Mouse (Mus musculus): Measurements from ENCODE around the gene Slc31a1.

The Slc31a1 gene

DNA sequence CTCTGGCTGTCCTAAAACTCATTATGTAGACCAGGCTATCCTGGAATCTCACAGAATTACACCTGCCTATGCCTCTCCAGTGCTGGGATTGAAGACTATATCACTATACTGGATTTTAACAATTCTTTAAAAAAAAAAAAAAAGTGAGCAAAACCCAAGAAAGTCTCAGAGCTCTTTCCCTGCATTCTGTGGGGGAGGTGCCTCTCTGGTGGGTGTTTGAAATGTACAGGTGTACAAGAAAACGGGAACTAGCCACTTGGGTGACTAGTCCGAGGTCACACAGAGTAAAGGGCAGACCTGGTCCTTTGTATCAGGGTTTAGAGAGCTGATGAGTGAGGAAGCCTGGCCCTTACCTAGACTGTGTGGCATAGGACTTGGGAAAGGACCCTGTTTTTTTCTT is 1.9 kb downstream of the Slc31a1 start:
- DNase-seq (ENCODE audit: low read depth, low spot score): no peak

DNA sequence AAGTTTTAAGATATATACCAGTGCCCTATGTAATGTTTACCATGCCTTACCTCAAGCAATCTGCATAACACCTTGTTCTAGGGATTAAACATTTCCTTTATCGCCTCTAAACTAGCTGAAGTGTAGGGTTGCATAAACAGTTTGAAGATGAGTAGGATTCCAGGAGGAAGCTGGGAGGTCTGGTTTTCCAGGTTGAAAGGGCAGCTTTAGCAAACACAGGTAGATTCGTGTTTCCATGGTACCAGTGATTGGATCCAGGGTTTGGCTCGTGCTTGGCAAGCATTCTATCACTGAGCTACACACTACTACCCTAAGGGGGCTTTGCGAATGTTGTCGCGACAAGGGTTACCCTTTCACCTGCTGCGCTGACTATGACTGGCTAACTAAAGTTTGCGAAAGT is 3.8 kb downstream of the Slc31a1 start:
- DNase-seq (ENCODE audit: low read depth, low spot score): no peak

DNA sequence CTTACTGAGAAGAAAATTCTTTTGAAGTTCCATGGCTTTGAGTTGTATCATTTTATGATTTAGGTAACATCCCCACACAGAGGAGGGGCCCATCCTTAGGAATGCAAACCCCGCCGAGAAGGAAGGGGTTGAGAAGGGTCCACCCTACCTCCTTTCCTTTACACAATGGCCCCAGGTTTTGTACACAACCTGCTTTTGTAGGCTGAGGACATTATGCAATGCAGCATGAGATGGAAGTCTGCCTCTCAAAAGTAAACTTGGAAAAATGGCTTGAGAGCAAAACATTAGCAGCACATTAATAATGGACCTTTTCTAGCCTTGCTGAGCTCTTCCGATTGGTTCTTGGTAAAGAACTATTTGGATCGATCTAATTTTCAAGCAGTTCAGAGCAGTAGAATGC is 5.8 kb downstream of the Slc31a1 start:
- no peak for DNase-seq (ENCODE audit: low read depth, low spot score)

DNA sequence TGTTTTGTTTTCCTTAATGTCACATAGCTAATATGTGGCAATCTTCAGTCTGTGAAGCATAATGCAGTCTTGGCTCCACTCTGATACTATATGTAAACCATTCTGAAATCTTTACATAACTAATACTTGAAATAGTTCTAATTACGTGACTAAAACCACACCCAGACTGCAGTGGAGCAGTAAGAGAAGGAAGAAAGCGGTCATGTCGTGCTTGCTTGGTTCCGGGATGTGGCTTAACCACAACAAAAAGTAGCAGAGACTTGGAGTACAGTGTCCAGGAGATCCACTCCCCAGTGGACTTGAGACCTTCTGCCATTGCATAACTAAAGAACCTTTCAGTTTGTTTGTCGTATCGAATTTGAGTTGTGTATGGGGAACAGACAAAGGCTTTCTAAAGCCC is 7.1 kb downstream of the Slc31a1 start:
- no peak for DNase-seq (ENCODE audit: low read depth, low spot score)

DNA sequence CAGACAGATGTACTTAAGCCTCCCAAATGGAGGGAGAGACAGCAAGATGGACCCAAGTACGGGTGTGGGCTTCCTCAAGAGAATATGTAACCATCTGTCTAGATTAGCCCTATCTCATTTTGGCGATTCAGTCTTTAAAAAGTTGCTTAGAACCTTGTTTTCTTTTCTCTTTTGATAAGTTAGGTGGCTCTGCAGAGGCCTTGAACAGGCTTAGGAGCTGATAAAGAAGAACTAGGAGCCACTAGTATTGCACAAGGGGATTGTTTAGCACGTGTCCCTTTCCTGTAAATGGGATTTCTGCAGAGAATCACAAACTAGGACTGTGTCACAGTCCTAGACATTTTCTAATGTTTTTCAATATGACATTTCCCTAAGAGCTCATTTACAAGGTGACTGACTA is 8.6 kb downstream of the Slc31a1 start:
- no peak for DNase-seq (ENCODE audit: low read depth, low spot score)

DNA sequence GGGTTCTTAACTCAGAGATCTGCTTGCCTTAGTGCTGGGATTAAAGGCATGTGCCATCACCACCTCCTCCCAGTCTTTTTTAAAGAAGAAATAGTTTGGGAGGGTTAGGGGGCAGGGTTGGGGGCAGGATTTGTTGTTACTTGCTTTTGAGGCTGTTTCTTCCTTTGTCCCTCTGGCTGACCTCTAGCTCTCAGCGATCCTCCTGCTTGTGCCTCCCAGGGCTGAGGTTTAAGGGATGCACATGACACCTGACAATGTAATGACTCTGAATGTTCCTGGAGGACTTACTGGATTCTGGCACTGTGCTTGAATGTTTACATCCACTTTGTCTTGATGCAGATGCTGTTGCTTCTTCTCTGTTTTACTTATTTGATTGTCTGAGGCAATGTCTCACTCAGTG is 11.9 kb downstream of the Slc31a1 start:
- no peak for DNase-seq (ENCODE audit: low read depth, low spot score)

DNA sequence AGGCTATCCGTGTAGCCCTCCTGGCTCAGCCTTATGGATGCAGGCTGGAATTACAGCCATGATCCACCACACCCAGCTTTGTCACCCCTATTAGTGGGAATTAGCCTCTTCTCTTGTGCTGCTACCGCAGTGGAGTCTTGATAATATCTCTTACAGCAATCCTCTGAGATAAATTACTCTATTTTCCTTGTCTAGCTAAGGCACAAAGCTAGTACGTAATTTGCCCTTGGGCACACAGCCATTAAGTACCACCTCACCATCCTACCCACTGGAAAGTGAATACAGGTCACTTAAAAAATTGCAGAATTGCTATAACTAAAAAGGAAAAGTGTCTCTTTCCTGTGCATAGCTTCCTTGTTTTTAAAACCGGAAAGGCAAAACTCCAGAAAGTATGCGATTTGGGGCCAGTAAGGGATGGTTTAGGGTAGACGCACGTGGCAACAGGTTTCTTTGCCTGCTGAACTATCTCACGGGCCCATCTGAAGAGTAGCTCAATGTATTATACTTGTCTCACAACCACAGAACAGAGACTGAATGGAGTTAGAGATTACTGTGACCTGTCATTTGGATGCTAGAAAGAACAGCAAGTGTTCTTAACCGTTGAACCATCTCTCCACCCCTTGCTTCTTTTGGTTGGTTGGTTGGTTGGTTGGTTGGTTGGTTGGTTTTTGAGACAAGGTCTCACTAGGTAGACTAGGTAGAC is 12.4 kb downstream of the Slc31a1 start:
- DNase-seq (ENCODE audit: low read depth, low spot score): no peak

DNA sequence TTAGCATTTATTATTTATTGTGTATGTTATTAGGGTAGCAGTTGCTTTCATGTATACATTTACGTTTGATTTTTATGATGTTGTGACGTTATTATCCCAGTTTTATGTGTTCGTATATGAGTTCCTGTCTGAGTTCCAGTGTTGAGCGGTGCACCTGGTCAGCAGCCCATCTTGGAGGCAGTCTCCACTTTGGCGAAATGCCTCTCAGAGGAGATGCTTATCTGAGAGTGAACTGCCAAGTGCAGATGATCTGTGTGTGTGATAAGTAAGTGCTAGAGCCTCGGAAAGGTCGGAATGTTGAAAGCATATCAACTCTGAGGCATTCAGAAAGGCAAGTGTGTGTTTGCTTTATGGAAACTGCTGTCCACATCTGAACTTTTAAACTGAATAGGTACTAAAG is 13.1 kb downstream of the Slc31a1 start:
- no peak for DNase-seq (ENCODE audit: low read depth, low spot score)

DNA sequence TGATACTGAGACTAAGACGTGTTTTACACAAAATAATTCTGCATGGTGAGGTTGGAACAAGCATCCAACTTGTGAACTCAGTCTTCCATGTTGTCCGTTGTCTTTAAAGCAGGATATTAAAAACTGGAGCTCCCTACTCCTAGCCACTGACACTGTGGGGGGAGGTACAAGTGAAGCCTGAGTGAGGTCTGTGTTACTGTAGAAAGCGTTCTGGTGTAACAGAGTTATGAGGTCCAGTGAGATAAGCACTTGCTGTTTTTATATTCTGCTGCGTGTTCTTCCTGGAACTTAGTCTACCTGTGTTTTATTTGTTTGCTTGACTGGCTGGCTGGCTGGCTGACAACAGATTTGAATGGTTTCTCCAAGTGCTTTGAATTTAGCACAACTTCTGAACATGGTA is 13.8 kb downstream of the Slc31a1 start:
- no peak for DNase-seq (ENCODE audit: low read depth, low spot score)

DNA sequence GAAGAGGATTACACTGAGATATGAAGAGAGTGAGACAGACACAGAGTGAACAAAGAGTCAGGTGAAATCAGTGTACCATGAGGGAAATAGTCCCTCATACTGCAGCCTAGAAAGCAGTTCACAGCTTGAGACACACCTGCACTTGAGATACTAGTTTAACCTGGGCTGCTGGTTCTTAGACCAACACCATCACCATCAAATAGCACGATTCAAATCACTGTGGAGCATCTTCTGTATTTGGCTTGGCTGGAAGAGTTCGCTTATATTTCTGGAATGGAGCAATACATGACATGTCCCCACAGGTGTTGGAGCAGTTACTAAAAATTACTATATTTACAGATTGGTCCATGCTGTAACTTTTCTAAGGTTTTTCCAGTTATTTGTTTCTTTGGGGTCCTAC is 15.6 kb downstream of the Slc31a1 start:
- no peak for DNase-seq (ENCODE audit: low read depth, low spot score)

DNA sequence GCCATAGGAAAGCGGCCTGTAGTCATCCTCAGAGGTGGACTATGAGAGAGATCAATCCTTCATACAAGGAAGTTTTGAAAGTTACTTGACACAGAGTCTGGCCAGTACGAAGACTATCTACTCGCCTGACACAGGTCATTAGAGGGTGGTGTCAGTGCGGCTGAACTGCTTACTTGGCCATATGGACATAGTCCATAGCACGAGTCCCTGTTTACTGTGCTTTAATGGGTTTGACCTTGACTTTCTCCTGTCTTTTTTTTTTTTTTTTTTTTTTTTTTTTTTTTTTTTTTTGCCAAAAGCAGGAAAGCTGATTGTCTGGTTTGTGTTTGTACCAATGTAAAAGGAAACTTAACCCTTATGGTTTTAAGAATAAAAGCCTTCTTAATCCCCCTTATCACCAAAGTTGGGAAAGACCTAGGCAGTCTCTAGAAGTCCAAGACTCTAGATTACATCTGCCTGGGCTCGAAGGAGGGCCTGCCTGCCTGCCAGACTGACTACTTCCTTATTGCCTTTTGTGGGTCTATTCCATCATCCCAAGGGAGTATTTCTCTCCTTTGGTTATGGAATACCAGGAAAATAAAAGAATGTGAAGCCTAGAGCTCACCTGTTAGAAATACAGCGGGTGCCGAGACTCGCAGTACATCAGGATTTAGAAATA is 19.3 kb downstream of the Slc31a1 start:
- no peak for DNase-seq (ENCODE audit: low read depth, low spot score)

DNA sequence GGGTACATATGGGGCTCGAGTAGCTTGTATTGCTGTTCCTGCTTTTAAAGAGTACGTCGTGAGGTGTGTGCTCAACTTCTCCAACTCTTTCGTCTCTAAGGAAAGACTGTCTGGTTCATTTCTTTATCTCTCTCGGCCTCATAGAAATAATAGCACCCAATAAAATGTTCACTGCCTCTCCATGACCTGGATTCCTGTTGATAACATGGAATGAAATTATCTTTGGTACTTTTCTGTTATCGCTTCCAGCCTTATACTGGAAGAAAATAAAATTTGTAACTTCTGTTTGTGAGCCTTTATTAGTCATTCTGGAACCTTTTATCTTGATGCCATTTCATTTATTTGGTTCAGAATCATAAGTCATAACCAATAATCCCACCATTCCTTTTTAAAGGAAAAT is 22.7 kb downstream of the Slc31a1 start:
- DNase-seq (ENCODE audit: low read depth, low spot score): no peak

DNA sequence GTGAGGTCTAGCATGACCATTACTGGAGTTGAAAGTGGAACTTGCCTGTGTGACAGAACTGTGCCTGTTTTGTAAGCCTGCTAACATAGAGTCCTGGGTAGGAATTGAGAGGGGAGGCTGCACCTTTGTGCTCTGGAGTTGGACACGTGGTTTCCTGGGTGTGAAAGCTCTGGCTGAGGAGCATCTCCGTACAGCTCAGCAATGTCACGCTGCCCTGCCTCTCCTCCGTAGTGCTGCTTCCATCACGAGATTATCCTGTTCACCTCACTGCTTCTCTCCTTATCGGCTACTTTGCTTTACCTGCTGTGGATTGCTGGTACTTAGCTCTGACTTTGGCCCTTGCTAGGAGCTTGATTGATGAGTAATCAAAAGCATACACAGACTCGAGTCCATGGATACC is 23.2 kb downstream of the Slc31a1 start:
- no peak for DNase-seq (ENCODE audit: low read depth, low spot score)

DNA sequence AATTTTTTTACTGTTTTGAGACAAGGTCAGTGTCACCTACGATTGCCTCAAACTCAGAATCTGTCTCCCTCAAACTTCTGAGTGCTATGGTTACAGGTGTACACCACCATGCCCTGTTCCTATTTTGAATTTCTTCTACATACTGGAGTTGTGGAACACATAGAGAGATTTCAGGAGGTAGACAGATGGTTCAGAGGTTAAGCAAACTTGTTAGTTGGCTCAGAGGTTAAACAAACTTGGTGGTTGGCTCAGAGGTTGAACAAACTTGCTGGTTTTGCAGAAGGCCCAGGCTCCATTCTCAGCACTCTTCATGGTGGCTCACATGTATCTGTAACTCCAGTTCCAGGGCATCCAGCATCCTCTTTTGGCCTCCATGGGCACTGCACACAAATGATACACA is 23.6 kb downstream of the Slc31a1 start:
- DNase-seq (ENCODE audit: low read depth, low spot score): no peak

DNA sequence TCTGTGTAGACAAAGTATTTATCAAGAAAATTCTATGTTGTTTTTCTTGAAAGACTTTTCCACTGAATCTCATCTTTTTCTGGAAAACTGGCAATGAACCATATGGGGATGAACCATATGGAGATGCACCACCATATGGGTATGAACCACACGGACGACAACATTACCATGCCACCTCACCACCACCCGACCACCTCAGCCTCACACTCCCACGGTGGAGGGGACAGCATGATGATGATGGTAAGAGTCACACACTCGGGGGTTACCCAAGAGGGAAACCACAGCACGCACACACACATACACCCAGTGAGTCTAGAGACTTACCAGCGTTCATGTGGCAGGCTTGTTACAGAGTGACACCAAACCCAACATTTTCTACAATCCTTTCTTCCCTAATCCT is 24.9 kb downstream of the Slc31a1 start:
- no peak for DNase-seq (ENCODE audit: low read depth, low spot score)

DNA sequence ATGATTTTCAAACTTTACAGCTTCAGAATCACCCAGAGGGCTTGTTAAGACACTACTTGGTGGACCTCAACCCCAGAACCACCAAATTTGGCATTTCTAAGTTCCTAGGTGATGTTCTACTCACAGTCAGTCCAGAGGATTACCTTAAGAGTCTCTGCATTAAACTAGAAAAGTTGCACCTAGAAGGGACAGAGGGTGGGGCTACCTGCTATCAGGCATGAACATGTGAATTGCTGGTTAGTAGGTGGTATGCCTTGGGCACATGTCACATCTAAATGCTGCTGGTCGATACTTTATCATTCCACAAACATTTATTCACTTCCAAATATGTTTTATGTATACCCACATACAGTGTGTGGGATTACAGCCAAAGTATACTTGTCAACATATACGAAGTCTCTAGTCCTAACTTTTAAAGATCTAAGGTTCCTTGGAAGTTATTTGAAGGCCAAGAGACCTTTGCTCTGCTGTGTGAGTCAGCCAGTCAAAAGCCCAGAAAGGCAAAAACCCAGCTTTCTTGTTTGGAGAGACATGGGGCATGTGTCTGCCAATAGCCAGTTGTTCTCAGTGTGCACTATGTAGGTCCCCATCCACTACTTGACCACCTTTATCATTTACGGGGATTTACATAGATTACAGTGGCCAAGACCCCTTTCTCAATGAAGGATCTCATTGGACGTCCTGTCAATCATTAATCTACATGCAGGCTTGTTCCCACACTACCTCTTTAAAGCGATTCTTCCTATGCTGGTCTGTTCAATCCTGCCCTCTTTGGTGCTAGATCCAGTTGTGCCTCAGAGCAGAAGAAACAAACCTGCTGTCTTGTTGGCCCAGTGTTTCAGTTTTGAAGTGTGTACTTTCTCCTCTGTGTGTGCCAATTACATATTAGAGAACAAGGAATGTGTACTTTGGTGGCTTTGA is 29.3 kb downstream of the Slc31a1 start:
- no peak for DNase-seq (ENCODE audit: low read depth, low spot score)

DNA sequence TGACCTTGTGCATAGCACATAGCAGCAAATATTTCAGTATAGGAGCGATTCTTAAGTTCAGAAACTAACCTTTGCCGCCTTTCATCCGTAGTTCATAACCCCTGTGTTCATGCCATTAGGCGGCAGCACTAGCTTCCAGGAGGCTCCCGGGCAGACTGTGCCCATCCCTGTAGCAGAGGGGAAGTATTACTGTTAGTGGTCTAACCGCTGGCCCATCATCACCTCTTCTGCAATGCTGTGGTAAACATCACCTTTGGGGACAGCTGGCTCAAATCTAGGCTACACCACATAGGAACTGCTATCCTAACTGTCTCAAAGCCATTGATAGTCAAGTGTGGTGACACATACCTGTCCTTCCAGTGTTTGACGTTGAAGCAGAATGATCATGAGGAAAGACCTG is 31.4 kb downstream of the Slc31a1 start:
- no peak for DNase-seq (ENCODE audit: low read depth, low spot score)

DNA sequence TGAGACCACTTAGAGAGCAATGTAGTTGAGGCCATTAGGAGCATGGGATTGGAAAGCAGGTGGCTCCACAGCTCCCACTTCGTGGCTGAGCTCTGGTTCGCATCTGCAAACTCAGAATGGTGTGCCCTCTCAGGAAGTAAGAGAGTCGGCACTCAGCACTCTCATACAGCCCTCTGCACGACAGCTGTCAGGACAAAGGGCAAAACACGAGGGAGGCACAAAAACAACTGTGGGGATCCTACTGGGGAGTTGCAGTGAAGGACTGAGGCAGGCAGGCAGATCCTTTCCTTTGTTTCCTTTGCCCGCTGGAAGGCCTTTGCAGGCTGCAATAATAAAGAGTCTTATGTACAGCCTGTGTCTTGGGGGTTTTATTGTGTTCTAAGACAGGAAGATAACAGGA is 32.9 kb downstream of the Slc31a1 start:
- no peak for DNase-seq (ENCODE audit: low read depth, low spot score)

DNA sequence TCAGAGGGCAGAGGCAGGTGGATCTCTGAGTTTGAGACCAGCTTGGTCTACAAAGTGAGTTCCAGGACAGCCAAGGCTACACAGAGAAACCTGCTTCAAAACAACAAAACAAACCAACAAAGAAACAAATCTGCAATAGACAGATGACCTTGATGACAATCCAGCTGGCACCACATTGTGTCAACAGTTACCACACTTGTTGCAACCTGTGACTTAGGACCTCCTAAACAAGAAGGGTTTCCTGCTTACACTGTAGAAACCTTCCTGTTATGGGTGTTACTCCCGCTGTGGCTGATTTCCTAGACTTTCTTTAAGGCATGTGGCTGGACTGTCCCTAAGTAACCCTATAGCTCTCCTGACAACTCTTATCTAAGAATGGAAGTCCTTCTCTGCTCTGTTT is 35.3 kb downstream of the Slc31a1 start:
- DNase-seq (ENCODE audit: low read depth, low spot score): no peak

DNA sequence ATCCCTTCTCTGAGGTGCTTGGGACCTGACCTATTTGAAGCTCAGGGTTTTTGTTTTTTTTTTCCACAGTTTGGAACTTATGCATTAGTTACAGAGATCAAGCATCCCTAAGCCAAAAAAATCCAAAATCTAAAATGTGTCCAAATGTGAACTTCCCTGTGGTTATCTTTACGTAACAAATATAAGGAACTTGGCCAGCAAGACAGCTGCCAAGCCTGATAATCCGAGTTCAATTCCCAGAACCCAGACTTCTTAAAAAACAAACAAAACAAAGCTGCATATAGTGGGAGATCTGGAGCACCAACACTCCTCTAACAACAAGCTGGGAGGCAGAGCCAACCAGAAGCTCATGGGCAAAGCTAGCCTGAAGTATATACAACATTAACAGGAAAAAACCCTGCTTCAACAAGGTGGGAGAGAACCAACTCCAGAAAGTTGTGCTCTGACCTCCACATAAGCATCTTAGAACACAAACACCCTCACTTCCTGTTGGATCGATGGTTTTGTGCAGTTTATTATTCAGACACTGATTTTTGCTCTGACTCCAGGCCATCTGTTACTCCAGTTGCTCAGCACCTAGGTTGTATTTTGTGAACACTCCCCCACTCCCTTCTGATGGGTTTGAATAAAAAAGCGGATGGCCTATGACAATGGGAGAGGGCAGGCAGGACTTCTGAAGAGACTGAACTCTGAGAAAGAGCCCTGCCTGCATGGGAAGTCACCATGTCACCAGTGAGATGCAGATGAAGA is 37.3 kb downstream of the Slc31a1 start:
- no peak for DNase-seq (ENCODE audit: low read depth, low spot score)

DNA sequence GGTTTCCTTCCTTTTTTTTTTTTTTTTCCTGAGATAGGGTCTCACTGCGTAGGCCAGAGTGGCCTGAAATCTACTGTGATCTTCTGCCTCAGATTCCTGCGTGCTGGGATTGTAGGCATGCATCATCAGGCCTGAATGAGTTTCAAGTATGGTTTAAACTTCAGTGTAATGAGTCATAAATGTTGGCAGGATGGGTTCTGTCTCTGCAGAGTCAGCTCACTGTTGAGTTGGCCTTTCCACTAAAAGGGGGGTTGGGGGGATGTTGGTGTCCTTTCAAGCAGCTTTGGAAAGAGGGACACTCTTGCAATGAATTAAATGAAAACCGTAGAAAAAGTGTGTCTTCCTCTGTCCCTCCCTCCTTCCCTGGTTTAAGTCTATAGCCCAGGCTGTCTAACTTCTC is 38.4 kb downstream of the Slc31a1 start:
- no peak for DNase-seq (ENCODE audit: low read depth, low spot score)

DNA sequence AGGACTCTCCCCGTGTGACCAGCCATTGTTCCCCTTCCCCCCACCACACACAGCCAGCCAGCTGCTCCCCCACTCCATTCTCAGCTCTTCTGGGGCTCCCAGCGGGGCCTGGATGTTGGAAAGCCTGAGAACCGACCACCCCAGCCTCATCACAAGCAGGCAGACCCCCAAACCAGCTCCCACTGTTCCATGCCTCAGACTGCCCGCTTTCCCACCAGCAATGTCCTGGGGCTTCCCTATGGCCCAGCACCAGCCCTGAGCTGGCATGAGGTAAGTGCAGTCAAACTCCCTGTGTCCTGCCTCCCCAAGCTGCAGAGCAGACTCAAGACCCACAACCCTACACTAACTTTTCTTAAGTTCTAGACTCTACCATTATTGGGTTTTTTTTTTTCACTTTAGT is 45.6 kb downstream of the Slc31a1 start:
- DNase-seq (ENCODE audit: low read depth, low spot score): no peak

Measured in embryo, embryonic 11.5 days (tissue).